Mouse (Mus musculus) C2C12 (cell line): ENCODE results near the gene Tln1. TPM values are rescaled to one million over a fixed set of nuclear protein-coding genes. Genes with fewer than 3 reads are reported as not detected.

Experiments
- H3K27me3 ChIP-seq: one replicate; pipeline ENCODE4 v1.6.1; 2011; ENCODE audit not compliant: control insufficient read depth, insufficient read depth, insufficient read length
- H3K36me3 ChIP-seq: one replicate; pipeline ENCODE4 v1.6.1; 2011; ENCODE audit not compliant: control insufficient read depth, insufficient read depth
- H3K4me3 ChIP-seq: one replicate; pipeline ENCODE4 v1.5.1; 2011; ENCODE audit warnings: mild to moderate bottlenecking, control low read depth; ENCODE audit not compliant: poor library complexity, insufficient read depth, severe bottlenecking
- H3K79me2 ChIP-seq: one replicate; pipeline ENCODE4 v1.6.1; 2011; ENCODE audit not compliant: control insufficient read depth, insufficient read depth
- H3K79me3 ChIP-seq: one replicate; pipeline ENCODE4 v1.6.1; 2011; ENCODE audit warnings: low read depth, control low read depth
- H3ac ChIP-seq: one replicate; pipeline ENCODE3; 2011; ENCODE audit warnings: low read depth; ENCODE audit not compliant: control insufficient read depth, insufficient read length
- CEBPB ChIP-seq: IDR thresholded peaks from one replicate; pipeline ENCODE4 v1.6.1; 2011; ENCODE audit warnings: low read depth, mild to moderate bottlenecking, control low read depth, moderate library complexity
- CTCF ChIP-seq: IDR thresholded peaks from one replicate; pipeline ENCODE4 v1.5.1; 2011; ENCODE audit not compliant: control insufficient read depth, insufficient read depth, insufficient read length
- FOSL1 ChIP-seq: IDR thresholded peaks from one replicate; pipeline ENCODE4 v1.8.0; 2011; ENCODE audit warnings: mild to moderate bottlenecking, low read length; ENCODE audit not compliant: poor library complexity, insufficient read depth, severe bottlenecking
- MAX ChIP-seq: IDR thresholded peaks from one replicate; pipeline ENCODE4 v1.6.1; 2011; ENCODE audit warnings: mild to moderate bottlenecking, control low read depth
- MYOD1 ChIP-seq: IDR thresholded peaks from one replicate; pipeline ENCODE4 v1.6.1; 2011; ENCODE audit warnings: low read depth; ENCODE audit not compliant: control insufficient read depth, insufficient read length
- MYOG ChIP-seq: IDR thresholded peaks from one replicate; pipeline ENCODE4 v1.6.1; 2011; ENCODE audit not compliant: control insufficient read depth, insufficient read length; ENCODE audit errors: extremely low read depth
- USF1 ChIP-seq: IDR thresholded peaks from one replicate; pipeline ENCODE4 v1.6.1; 2011; ENCODE audit warnings: low read depth, mild to moderate bottlenecking, control low read depth, moderate library complexity
- polyA plus RNA-seq: library from polyadenylated mRNA; unstranded; fragments of >200 nt; fragmentation: generic; extraction: Trizol; gene quantifications from one replicate; pipeline ENCODE4 v1.2.1, GENCODE M21; 2012; ENCODE audit warnings: missing spikeins

The Tln1 gene
- polyA plus RNA-seq, 1 experiment, result 158 TPM

- Histone ChIP-seq H3K27me3 (no peaks in the 10 kb centered on the region), H3K4me3 (no peak within 1 kb of the TSS), H3K79me3 (no peaks in the 10 kb centered on the region), H3K36me3 (no peaks in the 10 kb centered on the region), H3ac (no peak within 1 kb of the TSS), H3K79me2 (no peaks in the 10 kb centered on the region)
- TF ChIP-seq CEBPB (no peak), USF1 (no peak), MYOD1 (no peak), MAX (no peak), CTCF (no peak), MYOG (no peak)
These were observed 78.9 kb downstream of the Tln1 start, which contains the start of gene Sit1 for GRCm38 (mm10) chr4:43483535-43484091. Gene Sit1, minus strand, starts transcription at chr4:43483734.

GRCm38 (mm10) chr4:43482591-43482990 is 79.9 kb downstream of the Tln1 start:
- no peak overlapping the region for H3ac ChIP-seq
- TF ChIP-seq FOSL1 (no peak), USF1 (no peak), MYOD1 (no peak), MYOG (no peak), CTCF (no peak), CEBPB (no peak), MAX (no peak)
- H3K27me3 ChIP-seq, result no peaks in the 10 kb centered on the region
- H3K79me2 ChIP-seq, result no peaks in the 10 kb centered on the region
- H3K79me3 ChIP-seq, result no peaks in the 10 kb centered on the region
- no peaks in the 10 kb centered on the region for H3K36me3 ChIP-seq
- H3K4me3 ChIP-seq, result no peak overlapping the region

- Histone ChIP-seq H3K79me3 (no peaks in the 10 kb centered on the region), H3K79me2 (no peaks in the 10 kb centered on the region), H3ac (no peak overlapping the region), H3K4me3 (no peak overlapping the region), H3K27me3 (no peaks in the 10 kb centered on the region), H3K36me3 (no peaks in the 10 kb centered on the region)
- TF ChIP-seq MYOG (no peak), USF1 (no peak), FOSL1 (no peak), MAX (no peak)
These were observed 80.5 kb downstream of the Tln1 start for GRCm38 (mm10) chr4:43481894-43482456.

Other genes with a start within 250 kb of the Tln1 start
- gene Rusc2, start 180.7 kb downstream of the Tln1 start, polyA plus RNA-seq, result 18.8 TPM
- 0.06 TPM for gene Fam166b, start 133.6 kb downstream of the Tln1 start, polyA plus RNA-seq
- gene Tesk1, start 120.8 kb downstream of the Tln1 start, polyA plus RNA-seq, result 28.9 TPM
- 1.5 TPM for gene Cd72, start 108.1 kb downstream of the Tln1 start, polyA plus RNA-seq
- not detected for gene Sit1, start 79.0 kb downstream of the Tln1 start, polyA plus RNA-seq
- gene Ccdc107, start 69.8 kb downstream of the Tln1 start, polyA plus RNA-seq, result 58.9 TPM
- 11.7 TPM for gene Arhgef39, start 63.0 kb downstream of the Tln1 start, polyA plus RNA-seq
- gene Car9, start 55.7 kb downstream of the Tln1 start, polyA plus RNA-seq, result 0.67 TPM
- gene Tpm2, start 38.9 kb downstream of the Tln1 start, polyA plus RNA-seq, result 622 TPM
- 52.4 TPM for gene Creb3, start 359 bp downstream of the Tln1 start, polyA plus RNA-seq
- 22.6 TPM for gene Rgp1, start 16.0 kb upstream of the Tln1 start, polyA plus RNA-seq
- gene Gba2, start 16.2 kb upstream of the Tln1 start, polyA plus RNA-seq, result 6.0 TPM
- not detected for gene Msmp, start 21.8 kb upstream of the Tln1 start, polyA plus RNA-seq
- gene Npr2, start 69.2 kb upstream of the Tln1 start, polyA plus RNA-seq, result 7.3 TPM
- gene Spag8, start 90.9 kb upstream of the Tln1 start, polyA plus RNA-seq, result 0.04 TPM
- gene Hint2, start 93.8 kb upstream of the Tln1 start, polyA plus RNA-seq, result 48.0 TPM
- gene Tmem8b, start 106.3 kb upstream of the Tln1 start, polyA plus RNA-seq, result 0.16 TPM
- gene Fam221b, start 106.5 kb upstream of the Tln1 start, polyA plus RNA-seq, result 1.4 TPM
- gene Olfr70, start 138.1 kb upstream of the Tln1 start, polyA plus RNA-seq, result not detected
- not detected for gene Olfr71, start 147.6 kb upstream of the Tln1 start, polyA plus RNA-seq
- gene Hrct1, start 164.5 kb upstream of the Tln1 start, polyA plus RNA-seq, result 5.0 TPM
- 0.11 TPM for gene Spaar, start 167.3 kb upstream of the Tln1 start, polyA plus RNA-seq
- not detected for gene Olfr159, start 208.3 kb upstream of the Tln1 start, polyA plus RNA-seq